Mouse (Mus musculus): ENCODE measurements around the gene Slc38a1. TPM values are rescaled to one million over a fixed set of nuclear protein-coding genes. Genes with fewer than 3 reads are reported as not detected.

Slc38a1 gene
- 134 and 139 TPM in 2 replicates for total RNA-seq (2017)

DNA sequence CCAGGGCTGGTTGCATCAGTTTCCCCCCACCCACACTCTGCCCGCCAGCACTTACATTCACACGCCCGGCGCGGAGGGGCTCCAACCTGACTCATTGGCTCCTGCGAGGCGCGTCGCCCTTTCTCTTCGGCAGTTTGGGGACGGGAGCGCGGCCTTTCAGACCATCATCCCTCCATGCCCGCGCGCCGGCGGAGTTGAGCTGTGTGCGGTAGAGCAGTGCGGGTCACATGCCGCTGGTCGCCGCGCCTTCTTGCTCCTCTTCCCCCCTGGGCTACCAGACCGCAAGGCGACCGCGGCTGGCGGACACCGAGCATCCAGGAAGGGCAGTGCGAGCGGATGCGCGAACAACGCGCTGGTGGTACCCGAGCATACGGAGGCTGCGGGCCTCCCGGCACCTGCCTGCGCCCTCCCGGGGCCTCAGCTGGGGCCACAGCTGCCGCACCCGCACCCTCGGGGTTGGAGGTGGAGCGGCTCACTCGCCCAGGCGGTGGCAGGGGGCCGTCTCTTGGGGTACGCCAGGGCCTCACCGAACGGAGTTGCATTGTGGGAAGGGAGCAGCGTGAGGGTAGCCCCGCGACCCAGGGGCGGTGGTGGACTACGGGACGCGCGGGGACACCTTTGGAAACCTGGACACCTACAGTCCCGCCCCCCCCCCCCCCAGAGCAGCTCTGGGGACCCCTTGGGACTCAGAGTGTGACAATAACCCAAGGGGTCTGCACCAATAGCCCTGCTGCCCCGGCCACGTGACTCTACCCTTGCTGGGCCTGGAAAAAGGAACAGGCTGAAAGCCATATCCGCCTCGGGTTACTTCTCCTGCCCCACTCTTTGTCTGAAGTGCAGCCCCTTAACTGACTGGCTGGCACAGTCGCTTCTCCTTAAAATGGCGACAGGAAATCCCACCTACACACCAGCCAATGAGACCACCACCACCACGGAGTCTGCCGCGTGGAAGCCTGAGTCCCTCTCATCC is at the start of gene Slc38a1:
Slc38a1 (minus strand) TSS at position 478 of the 970 bp plus-strand sequence.
- peak; percentile 16 for ATAC-seq (ENCODE audit: extremely low read depth, insufficient number of reproducible peaks, low FRiP score, poor library complexity, severe bottlenecking)

DNA sequence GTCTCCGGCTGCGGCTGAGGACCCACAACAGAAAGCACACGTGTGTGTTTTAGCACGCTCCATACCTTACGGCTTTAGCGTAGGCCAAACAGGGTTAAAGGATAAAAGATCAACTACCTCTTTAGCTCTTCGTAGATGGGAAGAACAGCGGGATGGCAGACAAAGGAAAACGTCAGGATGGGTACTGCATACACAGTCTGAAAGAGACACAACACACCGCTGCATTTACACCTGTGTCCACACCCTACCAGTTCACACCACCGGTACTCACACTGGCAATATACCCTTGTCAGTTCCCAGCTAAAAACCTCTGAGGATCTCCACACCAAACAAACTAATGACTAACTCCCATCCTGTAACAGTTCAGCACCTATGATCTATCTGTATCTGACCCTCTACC is 49.7 kb upstream of the Slc38a1 start:
- ATAC-seq (ENCODE audit: extremely low read depth, insufficient number of reproducible peaks, low FRiP score, poor library complexity, severe bottlenecking), result no peak

DNA sequence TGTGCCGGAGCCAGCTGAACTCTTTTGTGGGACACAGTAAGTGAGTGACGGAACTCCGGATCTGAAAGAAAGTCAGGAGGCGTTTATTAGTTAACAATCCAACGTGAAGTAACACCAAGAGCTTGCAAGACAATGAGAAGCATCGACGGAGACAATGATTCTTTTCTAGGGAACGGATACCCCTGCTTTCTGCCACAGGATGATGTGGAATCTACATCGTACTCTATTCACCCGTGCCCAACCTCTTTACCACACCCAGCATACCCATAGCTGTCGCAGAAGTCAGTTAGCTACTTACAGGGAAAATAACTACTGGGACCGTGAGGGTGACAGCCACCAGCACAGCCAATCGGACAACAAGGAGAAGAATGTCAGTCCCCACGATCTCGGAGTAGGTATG is 48.7 kb upstream of the Slc38a1 start:
- no peak for ATAC-seq (ENCODE audit: extremely low read depth, insufficient number of reproducible peaks, low FRiP score, poor library complexity, severe bottlenecking)

DNA sequence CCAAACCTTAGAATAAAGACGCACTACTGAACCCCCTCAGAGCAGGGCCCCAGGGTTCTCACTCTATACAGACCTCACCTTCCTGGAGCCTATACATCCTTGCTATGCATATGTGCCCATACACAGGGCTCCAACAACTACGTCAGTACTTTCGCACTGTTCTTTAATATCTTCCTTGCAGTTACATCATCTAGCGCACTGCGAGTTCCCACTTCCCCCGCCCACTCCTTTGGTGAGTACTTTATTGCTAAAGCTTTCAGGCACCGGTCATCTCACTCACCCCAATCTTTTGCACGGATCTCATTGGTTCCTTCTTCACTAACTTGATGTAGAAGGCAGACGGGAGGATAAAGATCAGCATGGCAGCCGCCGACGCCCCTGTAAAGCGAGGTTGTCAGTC is 48.1 kb upstream of the Slc38a1 start:
- ATAC-seq (ENCODE audit: extremely low read depth, insufficient number of reproducible peaks, low FRiP score, poor library complexity, severe bottlenecking), result no peak

DNA sequence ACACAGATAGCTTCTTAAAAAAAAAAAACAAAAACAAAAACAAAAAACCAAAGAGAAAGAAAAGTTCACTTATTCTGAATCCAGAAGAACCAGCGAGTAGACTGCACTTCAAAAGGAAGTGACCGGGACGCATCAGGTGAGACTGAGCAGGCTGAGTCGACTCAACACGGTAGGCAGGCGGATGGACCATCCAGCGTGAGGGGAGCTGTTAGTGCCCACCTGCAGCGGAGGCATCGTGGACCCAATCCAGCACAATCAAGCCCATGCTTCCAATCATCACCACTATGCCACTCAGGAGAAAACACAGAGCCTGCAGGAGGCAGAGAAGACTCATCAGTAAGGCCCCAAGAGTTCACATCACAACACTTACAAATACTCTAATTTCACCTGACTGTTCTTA is 47.2 kb upstream of the Slc38a1 start:
- ATAC-seq (ENCODE audit: extremely low read depth, insufficient number of reproducible peaks, low FRiP score, poor library complexity, severe bottlenecking), result no peak

DNA sequence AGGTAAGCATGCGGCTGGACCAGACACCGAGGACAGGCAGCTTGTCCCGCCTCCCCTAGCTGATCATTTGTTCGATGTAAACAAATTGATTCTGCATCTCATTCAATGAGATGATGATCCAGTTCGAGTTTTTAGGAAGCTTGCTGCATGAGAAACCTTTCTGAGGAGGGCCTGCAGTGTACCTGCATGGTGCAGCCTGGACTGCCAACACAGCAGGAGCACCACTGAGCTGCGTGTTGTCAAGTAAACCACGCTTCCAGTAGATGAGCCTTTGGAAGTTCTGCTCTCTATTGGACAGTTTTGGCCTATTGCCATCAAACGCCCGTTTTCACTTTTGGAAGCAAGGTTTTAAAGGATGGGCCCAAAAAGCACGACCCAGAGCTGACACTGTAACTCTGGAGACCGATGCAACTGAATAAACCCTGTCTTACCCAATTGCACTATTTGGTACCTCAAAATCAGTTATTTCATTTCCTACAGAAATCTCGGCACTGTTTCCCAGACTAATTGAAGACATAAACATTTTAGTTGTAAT is 46.1 kb upstream of the Slc38a1 start:
- no peak for ATAC-seq (ENCODE audit: extremely low read depth, insufficient number of reproducible peaks, low FRiP score, poor library complexity, severe bottlenecking)

DNA sequence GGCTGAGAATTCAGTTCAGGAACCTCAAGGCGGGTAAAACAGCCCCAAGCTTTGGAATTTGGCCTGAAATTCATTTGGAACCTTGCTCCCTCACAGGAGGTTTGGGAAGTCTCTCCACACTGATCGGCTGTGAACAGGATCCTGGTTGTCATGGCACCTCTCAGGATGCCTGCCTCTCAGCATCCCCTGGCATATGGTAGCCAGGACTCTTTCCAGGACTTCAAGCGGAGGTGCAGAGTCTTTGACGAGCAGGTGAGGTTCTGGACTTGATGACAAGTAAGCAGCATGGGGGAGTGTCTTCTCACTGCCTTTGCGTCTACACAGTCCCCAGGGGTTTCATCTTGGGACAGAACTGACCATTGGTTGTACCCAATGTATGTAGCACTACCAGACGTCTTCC is 45.3 kb upstream of the Slc38a1 start:
- ATAC-seq (ENCODE audit: extremely low read depth, insufficient number of reproducible peaks, low FRiP score, poor library complexity, severe bottlenecking), result no peak

DNA sequence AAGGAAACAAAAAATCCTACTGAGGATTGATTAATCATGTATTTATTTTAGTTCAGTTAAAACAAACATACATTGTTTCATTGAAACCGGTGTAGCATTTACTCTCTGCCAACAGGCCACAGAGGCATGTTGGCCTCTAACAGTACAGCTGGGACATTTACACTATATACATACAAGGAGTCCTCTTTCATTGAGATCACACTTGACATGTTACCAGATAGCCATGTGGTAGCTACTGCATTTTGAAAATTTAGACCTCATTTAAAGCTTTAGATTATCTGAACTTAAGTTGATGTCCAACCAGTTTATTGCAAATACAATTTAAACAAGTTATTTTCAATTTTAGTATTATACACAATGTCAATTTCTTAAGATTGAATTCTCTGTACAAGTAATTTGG is 44.7 kb upstream of the Slc38a1 start:
- ATAC-seq (ENCODE audit: extremely low read depth, insufficient number of reproducible peaks, low FRiP score, poor library complexity, severe bottlenecking), result no peak

DNA sequence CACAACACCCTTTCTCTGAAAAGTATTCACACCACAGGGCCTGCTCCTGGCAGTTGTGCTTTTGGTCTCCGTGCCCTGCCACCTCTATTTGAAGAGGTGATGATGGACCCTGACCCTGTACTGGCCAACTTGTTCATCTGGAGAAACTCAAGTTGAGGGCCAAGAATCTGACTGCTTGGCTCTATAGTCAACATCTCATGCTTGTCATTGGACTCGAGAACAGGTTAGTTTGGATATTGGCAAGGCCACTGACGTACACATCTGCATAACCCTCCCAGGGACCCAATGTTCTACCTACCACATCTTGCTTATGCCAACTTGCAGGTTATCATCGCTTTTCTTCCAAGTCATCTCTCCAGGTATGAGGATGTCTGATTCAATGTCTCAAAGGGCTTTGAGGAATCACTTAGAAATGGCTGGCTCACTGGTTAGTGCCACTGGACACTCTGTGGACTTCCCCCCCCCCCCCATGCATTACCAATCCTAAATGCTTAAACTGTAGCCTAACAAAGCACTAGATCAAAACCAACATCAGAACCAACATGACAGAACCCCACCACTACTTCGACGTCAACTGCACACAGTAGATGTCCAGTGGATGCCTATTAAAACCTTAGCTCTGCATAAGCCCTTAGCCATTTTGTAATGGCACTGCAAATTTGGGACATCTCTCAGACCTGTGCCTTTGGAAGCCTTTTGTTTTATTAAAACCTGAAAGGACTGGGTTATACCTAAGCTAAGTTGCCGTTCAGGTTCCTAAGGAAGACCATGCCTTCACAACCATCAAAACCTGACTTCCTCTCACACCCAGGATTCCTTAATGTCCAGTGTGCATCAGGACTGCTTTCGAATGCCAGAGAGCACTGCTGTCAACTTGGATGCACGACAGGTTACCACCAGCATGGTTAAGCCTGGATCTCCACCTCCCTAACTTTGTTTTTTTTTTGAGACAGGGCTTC is 43.8 kb upstream of the Slc38a1 start:
- ATAC-seq (ENCODE audit: extremely low read depth, insufficient number of reproducible peaks, low FRiP score, poor library complexity, severe bottlenecking), result no peak

DNA sequence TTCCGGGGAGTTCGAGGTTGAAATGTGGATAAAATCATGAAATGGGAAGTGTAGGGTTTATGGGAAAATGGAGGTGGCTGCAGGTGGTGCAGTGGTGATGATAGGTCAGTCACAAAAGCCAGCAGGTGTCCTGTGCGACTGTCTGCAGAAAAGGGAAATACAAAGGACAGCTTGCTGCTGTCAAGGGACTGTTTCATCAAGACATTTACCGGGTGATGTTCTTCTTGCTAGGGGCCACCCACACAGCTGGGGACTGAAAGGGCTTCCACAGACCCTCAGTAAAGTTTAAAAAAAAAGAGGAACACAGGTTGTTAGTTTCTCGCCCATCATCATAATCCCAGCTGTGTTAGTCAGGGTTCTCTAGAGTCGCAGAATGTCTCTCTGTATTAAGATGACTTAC is 42.6 kb upstream of the Slc38a1 start:
- ATAC-seq (ENCODE audit: extremely low read depth, insufficient number of reproducible peaks, low FRiP score, poor library complexity, severe bottlenecking), result no peak

DNA sequence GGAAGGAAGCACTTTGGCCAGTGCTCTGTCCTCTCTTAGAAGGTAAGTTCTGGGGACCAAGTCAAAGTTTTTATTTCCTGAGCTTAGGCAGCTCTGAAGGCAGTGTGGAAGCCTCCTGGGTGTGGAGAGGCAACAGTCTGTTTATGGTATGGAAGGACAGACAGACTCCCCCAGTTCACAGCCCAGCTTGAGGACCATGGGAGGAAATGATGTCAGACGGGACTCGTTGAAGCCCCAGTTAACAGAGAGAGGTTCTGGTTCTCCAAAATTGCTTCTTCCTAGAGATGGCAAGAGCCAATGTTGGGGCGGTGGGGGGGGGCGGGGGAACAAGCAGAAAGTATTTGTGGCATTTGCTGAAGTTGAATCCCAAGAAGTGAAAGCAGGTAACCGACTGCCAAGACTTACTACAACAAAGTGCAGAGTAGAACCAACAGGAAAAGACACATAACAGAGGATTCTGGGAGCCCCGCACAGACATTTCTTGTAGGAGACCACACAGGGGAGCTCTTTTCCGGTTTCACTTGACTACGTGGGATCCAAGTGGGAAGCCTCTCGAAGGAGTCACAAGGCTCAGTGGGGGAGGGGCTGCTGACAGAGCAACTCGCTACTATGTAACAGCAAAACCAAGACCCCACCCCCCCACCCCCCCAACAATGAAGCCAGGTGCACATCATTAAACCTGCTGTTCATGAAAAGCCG is 41.6 kb upstream of the Slc38a1 start:
- no peak for ATAC-seq (ENCODE audit: extremely low read depth, insufficient number of reproducible peaks, low FRiP score, poor library complexity, severe bottlenecking)

DNA sequence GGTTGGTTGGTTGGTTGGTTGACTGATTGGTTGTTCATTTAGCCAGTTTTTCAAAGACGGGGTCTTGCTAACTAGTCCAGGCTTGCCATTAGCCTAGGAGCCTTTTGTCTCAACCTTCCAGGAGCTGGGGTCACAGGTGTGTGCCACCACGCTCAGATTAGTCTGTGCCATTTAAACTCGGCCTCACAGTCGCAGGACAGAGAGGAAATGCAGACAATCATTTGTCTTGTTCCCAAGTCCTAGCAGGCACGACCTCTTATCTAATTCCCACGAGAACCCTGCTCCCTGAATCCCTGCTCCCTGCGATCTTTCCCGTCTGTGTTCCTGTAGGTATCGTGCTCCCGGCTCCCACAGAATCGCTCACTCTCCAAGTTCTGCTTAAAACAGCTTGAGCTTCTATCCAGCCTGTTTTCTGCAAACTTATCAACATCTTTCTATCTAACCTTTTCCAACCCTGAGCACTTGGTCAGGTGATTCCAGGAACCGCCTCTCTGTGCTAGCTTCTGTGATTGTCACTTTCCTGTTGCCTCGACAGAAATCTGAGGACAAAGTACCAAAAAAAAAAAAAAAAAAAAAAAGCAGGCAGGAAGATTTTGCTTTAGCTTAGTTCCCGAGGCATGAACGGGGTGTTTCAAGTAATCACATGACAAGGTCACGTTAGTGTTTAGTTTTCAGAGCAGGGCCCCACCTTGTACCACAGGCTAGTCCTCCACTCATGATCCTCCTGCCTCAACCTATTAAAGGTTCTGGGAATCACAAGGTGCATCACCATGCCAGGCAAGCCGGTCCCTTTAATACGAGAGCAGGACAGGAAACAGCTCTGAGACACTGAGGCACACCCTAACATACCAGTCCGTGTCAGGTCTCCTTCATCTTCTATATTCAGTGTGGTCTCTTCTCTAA is 36.4 kb upstream of the Slc38a1 start:
- no peak for ATAC-seq (ENCODE audit: extremely low read depth, insufficient number of reproducible peaks, low FRiP score, poor library complexity, severe bottlenecking)

DNA sequence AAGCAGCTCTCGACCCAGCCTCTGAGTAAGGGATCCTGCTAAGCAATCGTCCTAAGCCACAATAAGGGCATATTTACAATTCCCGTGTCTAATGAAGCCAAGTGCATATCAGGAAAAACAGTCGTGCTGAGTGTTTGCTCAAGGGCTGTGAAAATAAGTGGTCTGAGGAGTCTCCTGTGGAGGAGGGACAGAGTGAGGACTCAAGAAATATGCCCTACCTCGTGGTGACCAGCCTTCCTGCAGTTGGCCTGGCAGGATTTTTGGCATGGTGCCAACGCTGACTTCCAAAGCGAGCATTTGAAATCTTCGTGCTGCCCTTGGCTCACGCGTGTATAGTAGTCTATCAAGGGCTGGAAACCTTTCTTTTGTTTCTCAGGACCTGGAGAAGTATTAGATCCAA is 33.8 kb upstream of the Slc38a1 start:
- no peak for ATAC-seq (ENCODE audit: extremely low read depth, insufficient number of reproducible peaks, low FRiP score, poor library complexity, severe bottlenecking)

DNA sequence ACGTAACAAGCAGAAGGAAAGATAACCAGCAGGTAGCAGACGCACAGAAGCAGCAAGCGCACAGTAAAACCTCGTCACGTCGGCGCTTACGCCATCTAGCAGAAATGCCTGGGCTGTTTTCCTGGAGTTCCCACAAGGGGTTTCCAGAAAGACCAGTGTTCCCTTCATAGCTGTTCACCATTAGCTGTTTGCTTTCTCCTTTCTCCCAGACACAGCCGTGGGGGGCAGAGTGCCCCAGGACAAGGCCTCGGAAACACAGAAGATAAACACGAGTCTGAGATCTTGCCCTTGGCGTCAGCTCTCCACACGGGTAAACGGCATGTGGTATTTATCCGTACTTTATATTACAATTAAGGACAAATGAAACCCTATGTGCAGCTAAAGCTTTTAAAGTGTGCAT is 33.0 kb upstream of the Slc38a1 start:
- no peak for ATAC-seq (ENCODE audit: extremely low read depth, insufficient number of reproducible peaks, low FRiP score, poor library complexity, severe bottlenecking)

DNA sequence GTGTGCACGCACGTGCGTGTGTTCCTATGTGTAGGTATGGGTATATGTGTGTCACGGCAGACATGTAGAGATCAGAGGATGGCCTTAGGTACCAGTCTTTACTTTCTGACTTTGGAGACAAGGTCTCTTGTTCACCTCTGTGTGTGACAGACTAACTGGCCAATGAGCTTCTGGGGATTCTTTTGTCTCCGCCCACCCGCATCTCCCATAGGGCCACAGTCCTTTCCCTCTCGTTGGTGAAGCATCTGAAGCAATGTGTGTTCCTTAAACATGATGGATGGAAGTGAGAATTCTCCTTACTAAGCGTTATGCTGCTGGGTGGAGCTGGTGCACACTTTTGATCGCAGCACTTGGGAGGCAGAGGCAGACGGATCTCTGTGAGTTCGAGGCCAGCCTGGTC is 32.3 kb upstream of the Slc38a1 start:
- no peak for ATAC-seq (ENCODE audit: extremely low read depth, insufficient number of reproducible peaks, low FRiP score, poor library complexity, severe bottlenecking)

DNA sequence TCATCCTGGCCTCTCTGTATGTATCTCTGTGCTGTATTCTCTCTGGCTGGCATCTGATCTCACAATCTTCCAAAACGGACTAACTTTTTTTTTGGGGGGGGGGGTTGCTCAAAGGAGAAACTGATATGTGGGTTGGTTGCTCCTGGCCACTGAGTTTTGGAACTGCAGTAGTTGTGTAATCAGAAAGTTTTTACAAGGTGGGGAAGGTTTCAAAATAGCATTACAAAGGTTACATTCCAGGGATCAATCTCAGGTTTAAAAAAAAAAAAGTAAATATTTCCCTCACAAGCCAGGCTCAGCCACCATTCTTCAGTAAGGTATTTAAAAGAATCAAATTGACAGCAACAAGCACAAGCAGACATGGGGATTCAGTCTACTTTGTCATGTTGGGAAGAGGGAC is 31.4 kb upstream of the Slc38a1 start:
- no peak for ATAC-seq (ENCODE audit: extremely low read depth, insufficient number of reproducible peaks, low FRiP score, poor library complexity, severe bottlenecking)

DNA sequence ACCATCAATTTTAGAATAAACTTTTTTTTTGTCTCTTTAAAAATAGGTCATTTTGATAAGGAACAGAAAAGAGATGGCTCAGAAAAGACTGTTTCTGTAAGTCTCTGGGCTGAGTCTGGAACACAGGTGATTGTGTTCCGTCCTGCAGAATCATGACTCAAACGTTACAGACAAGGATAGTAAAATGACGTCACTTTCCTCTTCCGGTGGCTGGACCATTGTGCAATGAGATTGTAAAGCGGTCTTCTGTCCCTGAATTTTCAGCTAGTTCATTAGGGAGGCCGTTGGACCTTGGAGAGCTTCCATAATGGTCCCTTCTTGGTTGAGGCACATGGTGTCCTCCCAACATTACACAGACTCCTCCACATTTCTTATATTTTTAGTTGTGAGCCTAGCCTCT is 27.0 kb upstream of the Slc38a1 start:
- no peak for ATAC-seq (ENCODE audit: extremely low read depth, insufficient number of reproducible peaks, low FRiP score, poor library complexity, severe bottlenecking)

DNA sequence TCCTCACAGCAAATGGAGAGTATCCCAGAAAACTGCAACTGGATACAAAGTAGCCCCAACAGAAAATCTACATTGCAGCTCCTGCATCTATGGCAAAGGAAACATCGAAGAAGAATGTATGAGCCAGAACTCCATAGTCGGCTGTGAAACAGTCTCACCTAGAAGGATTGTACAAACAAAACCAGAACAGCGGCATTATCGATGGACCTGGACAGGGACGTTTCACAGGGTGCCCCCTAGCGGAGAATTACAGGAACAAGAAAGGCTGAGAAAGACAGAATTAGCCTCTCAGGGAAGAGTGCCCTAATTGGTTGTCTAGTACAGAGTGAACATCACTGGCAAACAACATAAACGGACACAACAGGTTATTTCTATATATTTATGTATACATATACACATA is 23.9 kb upstream of the Slc38a1 start:
- ATAC-seq (ENCODE audit: extremely low read depth, insufficient number of reproducible peaks, low FRiP score, poor library complexity, severe bottlenecking), result peak; percentile 76
